Mouse (Mus musculus): ENCODE data around the gene Ngef.

GRCm38 (mm10) chr1:87551008-87551407, 22.7 kb downstream of the Ngef start:
- TF ChIP-seq TAL1 (conservative IDR thresholded peaks at IDR 0.05; ENCODE audit: low read depth, low read length), result no peak
- TF ChIP-seq CTCF (IDR thresholded peaks at IDR 0.05; ENCODE audit: low read depth, low read length), result no peak
